Mouse (Mus musculus) spleen, adult 2 months (tissue): ENCODE measurements around the gene Dab2ip.

Experiments used
- CTCF ChIP-seq: fragments of 200-500 bp; IDR thresholded peaks from 2 replicates; pipeline ENCODE4 v1.5.1; 2011; ENCODE audit warnings: mild to moderate bottlenecking, inconsistent platforms; ENCODE audit not compliant: insufficient read depth, insufficient read length, insufficient replicate concordance; ENCODE audit errors: extremely low read depth
- POLR2A ChIP-seq: fragments of 200-500 bp; IDR thresholded peaks from 2 replicates; pipeline ENCODE4 v1.6.1; 2011; ENCODE audit warnings: low read depth, low read length, inconsistent platforms

- TF ChIP-seq POLR2A, result no peak
- no peak for TF ChIP-seq CTCF
These were observed 143.9 kb downstream of the Dab2ip start for GRCm38 (mm10) chr2:35702001-35702400.
